Mouse (Mus musculus) kidney, postnatal 25 days (tissue): Measurements from ENCODE around the gene Ip6k2.

Experiments
- DNase-seq, 2 experiments: peaks; one replicate each; pipeline ENCODE4 v3.0.0; 2021; ENCODE audit warnings: mixed read lengths in 2 of 2

Gene Ip6k2

DNA sequence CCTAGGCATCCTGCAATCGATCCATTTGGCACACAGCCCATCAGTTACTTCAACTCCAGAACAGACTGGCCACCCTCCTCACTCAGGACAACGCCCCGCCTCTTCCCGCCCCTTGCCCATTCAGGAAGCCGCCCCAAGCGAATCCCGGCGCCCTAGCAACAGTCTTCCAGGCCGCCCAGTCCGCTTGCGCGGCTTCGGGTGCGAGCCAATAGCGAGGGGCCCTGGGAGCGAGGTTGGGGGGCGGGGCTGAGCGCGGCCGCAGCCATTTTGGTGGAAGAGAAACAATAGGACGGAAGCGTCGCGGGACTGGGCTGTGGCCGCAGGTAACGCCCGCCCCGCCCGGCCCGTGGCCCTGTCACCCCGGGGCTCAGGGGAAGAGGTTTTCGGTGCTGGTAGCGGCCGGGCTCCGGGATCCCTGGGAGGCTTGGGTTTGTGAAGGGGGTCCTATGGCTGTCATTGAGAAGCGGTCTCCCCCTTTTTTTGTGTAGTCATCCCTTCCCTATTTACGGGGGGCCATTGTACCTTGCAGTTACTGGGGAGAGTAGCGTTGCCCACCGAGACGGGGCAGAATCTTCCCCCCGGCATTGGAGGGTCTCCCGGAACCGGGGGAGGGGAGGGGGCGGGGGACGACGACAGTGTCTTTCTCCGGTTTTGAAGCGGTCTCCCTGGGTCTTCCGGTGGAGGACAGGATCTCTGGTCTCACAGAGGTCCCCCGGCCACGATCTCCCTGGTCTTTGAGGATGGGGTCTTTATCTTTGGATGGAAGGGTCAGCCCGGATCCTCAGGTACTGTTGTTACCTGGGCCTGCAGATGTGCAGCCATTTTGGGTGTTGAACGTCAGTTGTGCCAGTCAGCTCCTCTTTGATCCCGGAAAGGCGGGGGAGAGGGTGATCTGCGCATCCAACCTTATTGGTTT lies at the start of gene Ip6k2:
TSS of gene Ip6k2 (plus strand) at position 249 of the 916 bp plus-strand sequence.
- peak; percentile 97 to 99 for DNase-seq

DNA sequence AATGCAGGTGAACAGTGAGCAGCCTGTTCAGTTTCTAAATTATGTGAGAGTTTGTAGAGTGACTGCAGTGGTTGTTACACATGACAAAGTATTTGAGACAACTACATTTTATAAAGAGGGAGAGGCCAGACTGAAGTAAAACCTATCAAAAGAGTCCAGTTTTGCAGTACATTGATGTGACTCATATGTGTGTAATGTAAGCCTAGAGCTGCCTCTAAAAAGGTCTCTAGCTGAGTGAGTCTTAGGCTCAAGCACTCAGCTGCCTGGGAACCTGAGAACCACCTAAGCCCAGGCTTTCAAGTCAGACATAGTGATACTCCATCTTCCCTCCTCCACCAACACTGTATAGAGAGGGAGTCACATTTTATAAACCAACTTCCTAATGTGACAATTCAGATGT lies 49.0 kb upstream of the Ip6k2 start:
- DNase-seq = no peak

GRCm38 (mm10) chr9:108739239-108739638 lies 44.4 kb upstream of the Ip6k2 start:
- DNase-seq = no peak

- DNase-seq = no peak
Observed at GRCm38 (mm10) chr9:108740062-108740461, 43.5 kb upstream of the Ip6k2 start.

DNA sequence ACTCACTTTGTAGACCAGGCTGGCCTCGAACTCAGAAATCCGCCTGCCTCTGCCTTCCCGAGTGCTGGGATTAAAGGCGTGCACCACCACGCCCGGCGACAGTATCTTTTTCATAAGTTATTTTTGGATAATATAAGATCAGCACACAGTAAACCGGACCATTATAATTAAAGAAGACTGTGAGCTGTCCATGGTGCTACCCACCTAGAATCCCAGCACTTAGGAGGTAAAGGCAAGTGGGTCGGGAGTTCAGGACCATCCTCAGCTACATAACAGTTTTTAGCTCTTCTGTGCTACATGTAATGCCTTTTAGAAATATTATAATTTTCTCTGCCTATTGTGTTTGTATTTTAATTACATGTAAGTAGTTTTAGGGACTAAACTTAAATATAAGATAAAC lies 41.5 kb upstream of the Ip6k2 start:
- no peak for DNase-seq

GRCm38 (mm10) chr9:108746876-108747499 lies 36.6 kb upstream of the Ip6k2 start:
- DNase-seq = no peak

DNA sequence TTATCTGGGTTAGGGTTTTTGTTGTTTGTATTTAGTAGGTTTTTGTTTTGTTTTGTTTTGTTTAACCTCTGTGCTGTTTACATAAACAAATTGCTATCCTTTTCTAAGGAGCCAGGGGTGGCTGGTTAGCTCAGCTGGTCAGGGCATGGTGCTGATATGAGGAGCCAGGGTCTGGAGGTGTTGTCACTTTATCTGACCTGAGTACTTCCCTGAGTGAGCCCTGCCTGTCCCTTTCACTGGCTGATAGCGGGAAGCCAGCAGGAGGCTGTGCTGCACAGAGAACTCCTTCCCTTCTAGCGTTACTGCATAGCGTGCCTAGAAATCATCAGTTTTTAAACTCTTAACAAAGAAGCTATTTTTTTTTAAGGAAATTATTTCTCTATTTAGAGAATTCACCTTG lies 35.9 kb upstream of the Ip6k2 start:
- DNase-seq = no peak

DNA sequence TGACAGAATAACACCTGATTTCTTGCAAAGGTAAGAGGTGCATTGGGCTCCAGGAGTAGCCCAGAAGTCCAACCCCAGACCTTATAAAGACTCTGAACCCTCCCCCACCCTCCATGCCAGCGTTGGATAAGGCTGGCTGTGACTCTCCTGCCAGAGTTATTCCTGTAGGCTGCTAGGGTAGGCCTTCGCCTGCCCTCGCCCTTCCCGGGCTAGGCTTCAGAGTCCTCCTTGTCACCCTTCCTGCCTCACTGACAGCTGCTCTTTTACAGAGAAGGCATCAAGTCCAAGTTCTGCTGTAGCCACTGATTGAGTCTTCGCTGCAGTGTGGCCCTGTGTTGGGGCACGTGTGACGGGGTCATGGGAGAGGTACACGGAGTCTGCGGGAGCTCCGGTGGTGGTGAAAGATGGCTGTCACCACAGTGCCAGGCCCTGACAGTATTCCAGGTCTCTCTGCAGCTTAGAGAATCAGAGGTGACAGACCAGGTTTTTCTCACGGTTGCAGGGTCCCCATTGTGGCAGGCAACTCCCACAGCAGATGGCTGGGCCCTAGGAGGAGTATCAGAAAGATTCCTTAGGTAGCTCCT lies 34.9 kb upstream of the Ip6k2 start:
- no peak for DNase-seq

- DNase-seq = peak; percentile 51 to 65
Observed at GRCm38 (mm10) chr9:108750616-108751015, 33.0 kb upstream of the Ip6k2 start.

- no peak for DNase-seq
Observed at GRCm38 (mm10) chr9:108752142-108752920, 31.3 kb upstream of the Ip6k2 start.

DNA sequence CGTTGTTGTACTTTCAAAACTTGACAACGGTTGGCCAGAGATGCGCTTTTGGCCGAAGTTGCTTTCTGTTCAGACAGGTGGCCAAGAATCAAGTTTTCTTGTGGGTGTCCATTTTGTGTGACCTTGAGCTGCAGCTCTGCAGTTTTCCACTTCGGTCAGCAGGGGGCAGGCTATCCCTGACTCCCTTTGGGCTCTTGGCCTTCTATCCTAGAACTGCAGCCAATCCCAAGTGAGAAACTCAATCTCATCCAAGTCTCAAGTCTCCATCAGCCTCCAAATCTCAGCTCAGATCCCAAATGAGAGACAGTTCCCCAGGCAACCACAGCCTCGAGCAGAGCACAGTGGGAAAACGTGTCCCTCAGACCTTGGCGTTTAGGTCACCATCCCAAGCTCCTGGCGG lies 30.3 kb upstream of the Ip6k2 start:
- peak; percentile 56 to 68 for DNase-seq

GRCm38 (mm10) chr9:108753976-108754375 lies 29.6 kb upstream of the Ip6k2 start:
- DNase-seq = peak; percentile 46 to 75

GRCm38 (mm10) chr9:108754423-108754822 lies 29.2 kb upstream of the Ip6k2 start:
- peak; percentile 43 to 80 for DNase-seq

GRCm38 (mm10) chr9:108757406-108757805 lies 26.2 kb upstream of the Ip6k2 start:
- peak in 1 of 2 experiments; percentile 44 for DNase-seq

- no peak for DNase-seq
Observed at GRCm38 (mm10) chr9:108759121-108759520, 24.5 kb upstream of the Ip6k2 start.

- peak; percentile 55 to 76 for DNase-seq
Observed at GRCm38 (mm10) chr9:108759805-108760204, 23.8 kb upstream of the Ip6k2 start.

DNA sequence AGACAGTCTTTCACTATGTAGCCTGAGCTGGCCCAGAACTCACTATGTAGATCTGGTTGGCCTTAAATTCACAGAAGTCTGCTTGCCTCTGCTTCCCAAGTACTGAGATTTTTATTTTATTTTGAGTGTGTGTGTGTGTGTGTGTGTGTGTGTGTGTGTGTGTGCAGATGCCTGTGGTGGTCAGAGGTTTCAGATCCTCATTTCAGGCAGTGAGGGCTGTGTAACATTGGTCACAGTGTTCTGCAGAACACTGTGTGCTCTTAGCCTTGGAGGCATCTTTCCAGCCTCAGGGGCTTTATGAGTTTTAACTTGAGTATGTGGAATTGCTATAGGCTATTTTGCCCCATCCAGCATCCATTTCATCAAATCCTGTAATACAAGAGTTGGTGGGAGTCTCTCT lies 22.0 kb upstream of the Ip6k2 start:
- DNase-seq = no peak

DNA sequence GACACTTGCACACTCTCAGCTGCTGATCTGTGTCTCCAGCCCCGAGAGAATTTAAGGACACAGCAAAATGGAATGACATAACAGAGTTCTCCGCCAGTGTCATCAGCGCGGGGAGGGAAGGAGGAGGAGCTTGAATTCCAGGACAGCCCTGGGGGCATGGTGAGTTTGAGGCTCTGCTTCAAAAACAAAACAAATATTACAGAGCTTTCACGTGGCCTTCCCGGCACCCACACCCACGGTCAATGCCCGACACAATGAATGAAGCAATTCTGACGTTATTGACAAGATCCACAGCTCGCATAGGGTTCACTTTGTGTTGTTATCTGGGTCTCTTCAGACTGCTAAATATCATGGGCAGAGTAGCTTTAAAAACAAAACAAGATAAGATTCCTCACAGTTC lies 18.6 kb upstream of the Ip6k2 start:
- DNase-seq = no peak

- DNase-seq = no peak
Observed at GRCm38 (mm10) chr9:108776614-108777013, 7.0 kb upstream of the Ip6k2 start.

GRCm38 (mm10) chr9:108777276-108777675 lies 6.3 kb upstream of the Ip6k2 start:
- no peak for DNase-seq

DNA sequence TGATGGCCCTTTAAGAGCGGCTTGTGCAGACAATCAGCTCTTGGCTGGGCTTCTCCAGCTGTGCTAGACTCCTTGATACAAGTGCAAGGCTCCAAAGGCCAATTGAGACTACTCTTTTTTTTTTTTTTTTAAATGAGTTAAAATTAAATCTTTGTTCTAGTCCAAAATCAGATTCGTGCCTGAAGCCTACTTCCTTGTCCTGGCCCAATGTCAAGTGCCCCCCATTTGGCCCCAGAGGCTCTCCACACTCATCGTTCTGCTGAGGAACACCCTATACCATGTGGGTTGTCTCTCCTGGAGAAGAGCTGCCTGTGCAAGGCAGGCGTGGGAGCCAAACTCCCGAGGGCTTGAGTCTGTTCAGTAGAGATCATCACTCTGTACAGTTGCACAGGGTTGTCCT lies 2.6 kb upstream of the Ip6k2 start:
- DNase-seq = peak; percentile 40 to 79

- peak in 1 of 2 experiments; percentile 63 for DNase-seq
Observed at GRCm38 (mm10) chr9:108781891-108782290, 1.7 kb upstream of the Ip6k2 start.
